Mouse (Mus musculus) liver, adult 2 months (tissue): Measurements from ENCODE around the gene Mrgprg.

Source experiments
- CTCF ChIP-seq: fragments of 200-500 bp; IDR thresholded peaks from 2 replicates; pipeline ENCODE4 v1.5.1; 2011; ENCODE audit warnings: low read depth, low read length, control low read depth
- POLR2A ChIP-seq: fragments of 200-500 bp; IDR thresholded peaks from 2 replicates; pipeline ENCODE4 v1.6.1; 2011; ENCODE audit warnings: low read length, control low read depth; ENCODE audit not compliant: insufficient read depth; ENCODE audit errors: extremely low read depth

- no peak for TF ChIP-seq POLR2A
- 0 out of 2 replicates have a peak, but pooled peaks have one; percentile 8 for TF ChIP-seq CTCF
These were observed 11.3 kb downstream of the Mrgprg start for GRCm38 (mm10) chr7:143755357-143756124.
